Mouse (Mus musculus): ENCODE results near the gene Ahr.

DNA sequence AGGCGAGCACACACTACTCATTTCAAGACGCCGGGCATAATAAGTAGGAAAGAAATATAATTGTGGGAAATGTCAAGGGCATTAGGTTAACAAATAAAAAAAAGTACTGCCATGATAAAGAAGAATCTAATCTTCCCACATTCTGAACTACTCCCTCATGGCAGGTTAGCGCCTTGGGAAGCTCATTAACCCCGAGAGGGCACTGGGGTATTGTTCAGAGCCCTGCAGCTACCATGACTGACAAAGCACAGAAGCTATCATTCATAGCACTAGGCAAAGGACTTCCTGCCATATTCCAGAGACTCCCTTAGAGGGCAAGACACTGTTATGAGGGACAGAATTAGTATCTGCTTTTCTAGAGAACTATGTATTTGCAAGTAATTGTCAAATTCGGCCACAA, 21.1 kb upstream of the Ahr start:
- TF ChIP-seq POLR2A (IDR thresholded peaks at IDR 0.05; ENCODE audit: insufficient read depth, low read depth, low read length): no peak
- TF ChIP-seq CTCF (IDR thresholded peaks at IDR 0.05; ENCODE audit: insufficient read depth, low read depth, low read length): no peak

Measured in olfactory bulb, adult 2 months (tissue).